Comparison of ENCODE assay signal across 8 mouse cellular contexts in genomic region chr1:23379911-23380740, GRCm38 (mm10). TPM values are rescaled to one million over a fixed set of nuclear protein-coding genes. Genes with fewer than 3 reads are reported as not detected.
DNase-seq lines count a peak whose midpoint lies in the region; ATAC-seq and TF ChIP-seq lines count a peak whose summit lies in the region.

No protein-coding gene starts in this region.

- peak; percentile 55 for DNase-seq in layer of hippocampus, adult 11-12 months (ENCODE audit: low spot score)
- no peak for DNase-seq in layer of hippocampus, adult 9-10 months (ENCODE audit: low spot score)
- DNase-seq in cerebellum, adult 9-11 months, result peak; percentile 54
- DNase-seq in heart, postnatal 0 days (ENCODE audit: low spot score), result no peak
- no peak for DNase-seq in testis, postnatal 10 days (ENCODE audit: low spot score)
- DNase-seq in thymus, postnatal 0 days (ENCODE audit: low spot score), result no peak

- H3K4me2 ChIP-seq in heart, postnatal 0 days (ENCODE audit: low read depth, low read length), result peak overlapping the region; percentile 30; the same call in 1 of the 2 replicates
- H3K4me2 ChIP-seq in liver, embryonic 15.5 days, result peak overlapping the region; percentile 99

- H3K9ac ChIP-seq in heart, postnatal 0 days (replicated peaks; ENCODE audit: low read depth, low read length), result no peak overlapping the region
- H3K9ac ChIP-seq in liver, embryonic 15.5 days, result peak overlapping the region; percentile 25

- H3K27me3 ChIP-seq in heart, postnatal 0 days (ENCODE audit: control insufficient read depth, insufficient read depth, low read length), result no peaks in the 10 kb centered on the region
- no peaks in the 10 kb centered on the region for H3K27me3 ChIP-seq in liver, embryonic 15.5 days

- no peaks in the 10 kb centered on the region for H3K9me3 ChIP-seq in heart, postnatal 0 days (replicated peaks; ENCODE audit: control insufficient read depth, low read length)
- H3K9me3 ChIP-seq in liver, embryonic 15.5 days (replicated peaks), result no peaks in the 10 kb centered on the region

- no peak overlapping the region for H3K27ac ChIP-seq in heart, postnatal 0 days (ENCODE audit: low read depth)
- peak overlapping the region; percentile 62 for H3K27ac ChIP-seq in liver, embryonic 15.5 days (replicated peaks)
- no peak overlapping the region for H3K27ac ChIP-seq in olfactory bulb, adult 2 months (ENCODE audit: insufficient read depth, low read depth, low read length)

- H3K4me3 ChIP-seq in heart, postnatal 0 days (ENCODE audit: low read depth, low read length), result no peak overlapping the region
- peak overlapping the region; percentile 89 for H3K4me3 ChIP-seq in liver, embryonic 15.5 days (replicated peaks)
- peak overlapping the region; percentile 15 for H3K4me3 ChIP-seq in olfactory bulb, adult 2 months (ENCODE audit: insufficient read depth, low read depth, low read length)

- ATAC-seq in heart, postnatal 0 days (ENCODE audit: insufficient read depth, low read depth), result no peak
- no peak for ATAC-seq in liver, embryonic 15.5 days (ENCODE audit: insufficient read depth)

- H3K36me3 ChIP-seq in heart, postnatal 0 days (replicated peaks; ENCODE audit: control insufficient read depth, insufficient read depth, low read length), result 0 out of 2 replicates have a peak, but pooled peaks cover 4% of the 10 kb centered on the region
- H3K36me3 ChIP-seq in liver, embryonic 15.5 days (replicated peaks), result peaks cover 28% of the 10 kb centered on the region

- TF ChIP-seq EP300 in heart, postnatal 0 days (IDR thresholded peaks at IDR 0.05; ENCODE audit: low read depth), result no peak

- no peak for TF ChIP-seq POLR2A in olfactory bulb, adult 2 months (IDR thresholded peaks at IDR 0.05; ENCODE audit: insufficient read depth, low read depth, low read length)

- TF ChIP-seq CTCF in heart, postnatal 0 days (IDR thresholded peaks at IDR 0.05; ENCODE audit: low read depth), result no peak
- TF ChIP-seq CTCF in olfactory bulb, adult 2 months (IDR thresholded peaks at IDR 0.05; ENCODE audit: insufficient read depth, low read depth, low read length), result no peak

- H3K4me1 ChIP-seq in heart, postnatal 0 days (ENCODE audit: control insufficient read depth, insufficient read depth), result peaks cover 6% of the 10 kb centered on the region; the same call in 1 of the 2 replicates
- H3K4me1 ChIP-seq in liver, embryonic 15.5 days (replicated peaks), result peaks cover 65% of the 10 kb centered on the region
- peaks cover 6% of the 10 kb centered on the region; the same call in 1 of the 2 replicates for H3K4me1 ChIP-seq in olfactory bulb, adult 2 months (ENCODE audit: control insufficient read depth, insufficient read depth, low read length)

- 65% methylated on average over 17 of the region's 17 CpGs for WGBS in heart, postnatal 0 days
- 31% methylated on average over 17 of the region's 17 CpGs for WGBS in liver, embryonic 15.5 days (ENCODE audit: insufficient replicate concordance)
- 46% methylated on average over 17 of the region's 17 CpGs for WGBS in olfactory bulb, adult 2 months

RNA-seq across cellular contexts. Expression of gene Ogfrl1, which starts 17.4 kb away (rescaled TPM):
- 4.1 and 4.8 TPM in 2 replicates for total RNA-seq in heart, postnatal 0 days (2014; rRNA removed; ENCODE audit: low replicate concordance)
- 7.2 and 7.4 TPM in 2 replicates for polyA plus RNA-seq in heart, postnatal 0 days (2015; fragmentation: Nextera tagmentation; extraction: Ambion mirVana)
- polyA plus RNA-seq in liver, embryonic 15.5 days (2015; fragmentation: Nextera tagmentation; extraction: Ambion mirVana), result 11.9 and 14.8 TPM in 2 replicates
- polyA plus RNA-seq in olfactory bulb, adult 2 months (2012; ENCODE audit: insufficient read depth, insufficient read length, low replicate concordance, missing spikeins), result not detected in 2 replicates
- polyA plus RNA-seq in thymus, postnatal 0 days (2015; fragmentation: Nextera tagmentation; extraction: Ambion mirVana), result 10.4 and 11.8 TPM in 2 replicates

Comparison
In these comparisons a context has a peak if more than half of its experiments do, and no peak if none do; other contexts are left out.
1. DNase-seq: peak in layer of hippocampus, adult 11-12 months (single experiment) and cerebellum, adult 9-11 months (single experiment); none in layer of hippocampus, adult 9-10 months (single experiment), heart, postnatal 0 days (single experiment), testis, postnatal 10 days (single experiment) and thymus, postnatal 0 days (single experiment).